Mouse (Mus musculus) liver, embryonic 11.5 days (tissue): Measurements from ENCODE around the gene Ccnd1. TPM values are rescaled to one million over a fixed set of nuclear protein-coding genes. Genes with fewer than 3 reads are reported as not detected.

Experiments
- ATAC-seq: fragments of 200-750 bp; cut with Nextera tagmentation; replicated peaks from 2 replicates; pipeline ENCODE4 v1.8.0; 2017; ENCODE audit warnings: moderate number of reproducible peaks, mild to moderate bottlenecking, moderate TSS enrichment, moderate library complexity; ENCODE audit not compliant: low FRiP score
- DNase-seq: peaks from one replicate; pipeline ENCODE4 v3.0.0-alpha.2; 2017; ENCODE audit warnings: low spot score
- H3K27ac ChIP-seq: fragments of 300-500 bp; sonication (generic); 2 replicates; pipeline ENCODE4 v1.5.1; 2014; ENCODE audit warnings: mild to moderate bottlenecking, low read depth, low read length, control low read depth
- H3K27me3 ChIP-seq: fragments of 300-500 bp; sonication (generic); replicated peaks from 2 replicates; pipeline ENCODE4 v1.6.1; 2014; ENCODE audit warnings: low read length, mixed read lengths; ENCODE audit not compliant: control insufficient read depth, insufficient read depth
- H3K36me3 ChIP-seq: fragments of 300-500 bp; sonication (generic); 2 replicates; pipeline ENCODE4 v1.6.1; 2014; ENCODE audit warnings: mild to moderate bottlenecking, low read length, moderate library complexity, mixed read lengths; ENCODE audit not compliant: control insufficient read depth, insufficient read depth
- H3K4me1 ChIP-seq: fragments of 300-500 bp; sonication (generic); replicated peaks from 2 replicates; pipeline ENCODE4 v1.6.1; 2014; ENCODE audit warnings: low read length, mixed read lengths; ENCODE audit not compliant: control insufficient read depth, insufficient read depth
- H3K4me2 ChIP-seq: fragments of 300-500 bp; sonication (generic); 2 replicates; pipeline ENCODE4 v1.6.1; 2014; ENCODE audit warnings: mild to moderate bottlenecking, control low read depth, moderate library complexity
- H3K4me3 ChIP-seq: fragments of 300-500 bp; sonication (generic); 2 replicates; pipeline ENCODE4 v1.5.1; 2014; ENCODE audit warnings: low read depth, low read length, control low read depth
- H3K9ac ChIP-seq: fragments of 300-500 bp; sonication (generic); 2 replicates; pipeline ENCODE4 v1.6.1; 2014; ENCODE audit warnings: low read depth, low read length, control low read depth
- H3K9me3 ChIP-seq: fragments of 300-500 bp; sonication (generic); 2 replicates; pipeline ENCODE4 v1.6.1; 2016; ENCODE audit warnings: low read length, inconsistent platforms, mixed read lengths; ENCODE audit not compliant: control insufficient read depth
- WGBS: fragments of 180-500 bp; shearing (Covaris S2); extraction: QIAGEN DNeasy Blood & Tissue Kit; methylation state at CpG from one replicate; pipeline ENCODE4 v1.1.7; 2014; 5-methylcytosine and 5-hydroxymethylcytosine counted together
- polyA plus RNA-seq: library from polyadenylated mRNA; unstranded; fragments of >200 nt; fragmentation: Nextera tagmentation; extraction: Ambion mirVana; gene quantifications from 2 replicates; pipeline ENCODE4 v1.2.1, GENCODE M21; 2014

Gene Ccnd1
- polyA plus RNA-seq, 1 experiment from 2014 or later = 69.2 TPM

DNA sequence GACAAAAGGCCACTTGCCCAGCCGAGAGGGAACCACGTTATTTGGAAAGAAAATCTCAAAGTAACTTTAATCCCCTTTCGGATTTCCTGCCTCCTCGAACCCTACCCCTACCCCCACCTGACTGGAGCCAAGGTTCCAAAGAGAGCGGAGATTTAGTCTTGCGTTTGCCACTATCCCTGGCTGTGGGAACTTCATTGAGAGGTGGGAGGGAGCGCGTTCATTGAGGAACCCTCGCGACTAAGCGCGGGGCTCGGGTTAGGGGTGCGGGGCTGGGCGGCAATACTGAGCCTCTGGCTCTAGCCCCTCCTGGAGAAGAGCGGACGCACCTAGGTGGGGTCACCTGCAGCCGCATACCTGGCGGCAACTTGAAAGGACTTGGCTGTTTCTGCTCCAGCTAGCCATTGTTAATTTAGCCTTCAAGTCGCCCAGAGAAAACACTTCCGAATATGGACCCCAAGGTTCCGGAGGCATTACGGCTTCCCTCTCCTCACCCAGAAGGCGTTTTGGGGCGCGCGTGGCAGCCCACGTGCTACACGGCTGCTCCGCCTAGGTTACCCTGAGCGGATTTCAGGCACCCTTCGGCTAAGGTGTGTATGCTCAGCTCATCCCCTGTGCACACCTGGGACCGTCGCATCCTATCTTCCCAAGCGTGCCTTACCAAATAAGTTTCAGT lies 2.5 kb upstream of the Ccnd1 start:
- Histone ChIP-seq H3K27ac (peak overlapping the region; percentile 57), H3K9me3 (no peaks in the 10 kb centered on the region), H3K4me2 (peak overlapping the region; percentile 76), H3K9ac (peak overlapping the region; percentile 23; the same call in 1 of the 2 replicates), H3K4me3 (peak overlapping the region; percentile 38), H3K27me3 (peaks cover 64% of the 10 kb centered on the region), H3K4me1 (peaks cover 12% of the 10 kb centered on the region; the same call in 1 of the 2 replicates), H3K36me3 (no peaks in the 10 kb centered on the region)
- ATAC-seq (no peak; the same call in 1 of the 2 replicates), DNase-seq (peak; percentile 56)
- WGBS = 2% methylated on average over 35 of the region's 35 CpGs

- no peaks in the 10 kb centered on the region for H3K36me3 ChIP-seq
- H3K4me2 ChIP-seq = peak overlapping the region; percentile 76
- WGBS = under 1% methylated on average over 39 of the region's 39 CpGs
- peak overlapping the region; percentile 60 for H3K4me3 ChIP-seq
- ATAC-seq (peak; percentile 64), DNase-seq (peak; percentile 84)
- peak overlapping the region; percentile 49 for H3K9ac ChIP-seq
- no peaks in the 10 kb centered on the region for H3K9me3 ChIP-seq
- peak overlapping the region; percentile 86 for H3K27ac ChIP-seq
- H3K4me1 ChIP-seq = peaks cover 12% of the 10 kb centered on the region; the same call in 1 of the 2 replicates
- H3K27me3 ChIP-seq = peaks cover 64% of the 10 kb centered on the region
Measured at GRCm38 (mm10) chr7:144941242-144941831, 1.6 kb upstream of the Ccnd1 start.

- under 1% methylated on average over 11 of the region's 11 CpGs for WGBS
- peaks cover 3% of the 10 kb centered on the region; the same call in 1 of the 2 replicates for H3K36me3 ChIP-seq
- peak overlapping the region; percentile 60; the same call in 1 of the 2 replicates for H3K4me3 ChIP-seq
- peak overlapping the region; percentile 76 for H3K4me2 ChIP-seq
- peak overlapping the region; percentile 70; the same call in 1 of the 2 replicates for H3K27ac ChIP-seq
- peaks cover 12% of the 10 kb centered on the region; the same call in 1 of the 2 replicates for H3K4me1 ChIP-seq
- no peaks in the 10 kb centered on the region for H3K9me3 ChIP-seq
- H3K27me3 ChIP-seq = peaks cover 64% of the 10 kb centered on the region
- DNase-seq = no peak
- no peak overlapping the region; the same call in 1 of the 2 replicates for H3K9ac ChIP-seq
- no peak for ATAC-seq
Measured at GRCm38 (mm10) chr7:144940585-144940984, 860 bp upstream of the Ccnd1 start.

- H3K9me3 ChIP-seq = no peaks in the 10 kb centered on the region
- H3K9ac ChIP-seq = peak overlapping the region; percentile 42
- H3K27ac ChIP-seq = peak overlapping the region; percentile 70
- H3K36me3 ChIP-seq = peaks cover 5% of the 10 kb centered on the region; the same call in 1 of the 2 replicates
- peak overlapping the region; percentile 76 for H3K4me2 ChIP-seq
- 1% methylated on average over 22 of the region's 22 CpGs for WGBS
- peaks cover 64% of the 10 kb centered on the region for H3K27me3 ChIP-seq
- ATAC-seq (peak; percentile 5; the same call in 1 of the 2 replicates), DNase-seq (peak; percentile 69)
- peaks cover 12% of the 10 kb centered on the region; the same call in 1 of the 2 replicates for H3K4me1 ChIP-seq
- peak overlapping the region; percentile 60 for H3K4me3 ChIP-seq
Measured at GRCm38 (mm10) chr7:144940003-144940571, 362 bp upstream of the Ccnd1 start.

DNA sequence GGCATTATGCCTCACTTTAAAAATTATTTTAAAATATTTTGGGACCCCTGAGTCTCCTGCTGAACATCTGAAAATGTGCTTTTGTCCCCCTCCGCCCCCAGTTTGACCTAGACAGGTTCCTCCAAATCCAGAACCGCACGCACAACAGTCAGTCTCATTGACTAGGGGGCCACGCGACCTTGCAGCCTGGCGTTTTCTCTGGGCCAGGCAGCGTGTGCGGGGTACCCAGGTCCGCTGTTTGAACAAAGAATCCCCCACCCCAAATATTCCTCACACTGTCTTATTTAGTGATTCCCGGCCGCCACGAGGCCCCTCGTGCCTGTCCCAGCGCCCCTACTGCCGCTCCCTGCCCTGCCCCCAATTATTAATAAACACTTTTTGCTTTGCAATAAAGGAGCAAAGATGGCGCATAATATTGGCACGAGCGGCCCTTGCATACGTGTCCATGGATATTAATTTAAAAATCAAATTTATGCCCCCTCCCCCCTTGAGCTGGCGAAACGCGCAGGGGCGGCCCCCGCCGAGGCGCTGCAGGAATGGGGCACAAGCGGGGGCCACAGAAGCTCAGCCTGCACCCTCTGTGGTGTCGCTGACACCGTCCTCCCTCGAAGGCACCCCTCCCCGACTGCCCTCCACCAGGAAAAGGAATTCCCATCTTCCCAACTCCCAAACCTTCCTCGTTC lies 923 bp downstream of the Ccnd1 start:
- 1% methylated on average over 32 of the region's 32 CpGs for WGBS
- Histone ChIP-seq H3K4me3 (peak overlapping the region; percentile 60), H3K27me3 (peaks cover 64% of the 10 kb centered on the region), H3K4me2 (peak overlapping the region; percentile 76), H3K4me1 (peaks cover 12% of the 10 kb centered on the region; the same call in 1 of the 2 replicates), H3K36me3 (peaks cover 5% of the 10 kb centered on the region; the same call in 1 of the 2 replicates), H3K27ac (peak overlapping the region; percentile 80), H3K9me3 (no peaks in the 10 kb centered on the region), H3K9ac (peak overlapping the region; percentile 56)
- no peak for DNase-seq
- ATAC-seq = no peak

GRCm38 (mm10) chr7:144937899-144938517 lies 1.7 kb downstream of the Ccnd1 start:
- Histone ChIP-seq H3K27ac (no peak overlapping the region; the same call in 1 of the 2 replicates), H3K4me1 (peaks cover 11% of the 10 kb centered on the region; the same call in 1 of the 2 replicates), H3K27me3 (peaks cover 57% of the 10 kb centered on the region), H3K4me3 (peak overlapping the region; percentile 60), H3K36me3 (peaks cover 5% of the 10 kb centered on the region; the same call in 1 of the 2 replicates), H3K9me3 (no peaks in the 10 kb centered on the region), H3K4me2 (peak overlapping the region; percentile 76), H3K9ac (peak overlapping the region; percentile 56)
- ATAC-seq (no peak; the same call in 1 of the 2 replicates), DNase-seq (peak; percentile 51)
- WGBS = under 1% methylated on average over 39 of the region's 39 CpGs

- H3K36me3 ChIP-seq = peaks cover 5% of the 10 kb centered on the region; the same call in 1 of the 2 replicates
Measured at GRCm38 (mm10) chr7:144937490-144937889, 2.2 kb downstream of the Ccnd1 start.

More at GRCm38 (mm10) chr7:144937490-144937889, 2.2 kb downstream of the Ccnd1 start:
- ATAC-seq (peak; percentile 24; the same call in 1 of the 2 replicates), DNase-seq (peak; percentile 84)
- no peaks in the 10 kb centered on the region for H3K9me3 ChIP-seq
- H3K27ac ChIP-seq = no peak overlapping the region
- H3K27me3 ChIP-seq = peaks cover 52% of the 10 kb centered on the region
- 2% methylated on average over 20 of the region's 20 CpGs for WGBS
- H3K4me3 ChIP-seq = peak overlapping the region; percentile 60
- peak overlapping the region; percentile 76 for H3K4me2 ChIP-seq
- H3K4me1 ChIP-seq = peaks cover 6% of the 10 kb centered on the region; the same call in 1 of the 2 replicates
- peak overlapping the region; percentile 56; the same call in 1 of the 2 replicates for H3K9ac ChIP-seq
